Mouse (Mus musculus) stomach, postnatal 0 days (tissue): ENCODE measurements at regions not wholly inside any gene's neighbourhood (a gene's known extent, or its start where the extent isn't known, plus 50 kb on each side); places are given as distances from the start of the nearest gene placed in this dataset.
"Not testable (repeated sequence)": the region's sequence is repeated elsewhere in the genome, so short reads cannot be mapped to it uniquely, and the experiment has no call there.

ENCODE experiments used
- ATAC-seq: fragments of 200-750 bp; cut with Nextera tagmentation; 2 replicates; pipeline ENCODE4 v1.8.0; 2017; ENCODE audit not compliant: low FRiP score, low TSS enrichment
- DNase-seq: peaks from one replicate; pipeline ENCODE4 v3.0.0-alpha.2; 2016; ENCODE audit warnings: low spot score
- H3K27ac ChIP-seq: fragments of 300-500 bp; sonication (generic); replicated peaks from 2 replicates; pipeline ENCODE4 v1.5.1; 2014; ENCODE audit warnings: mild to moderate bottlenecking, control low read depth
- H3K27me3 ChIP-seq: fragments of 300-500 bp; sonication (generic); 2 replicates; pipeline ENCODE4 v1.6.1; 2014; ENCODE audit warnings: low read length; ENCODE audit not compliant: control insufficient read depth, insufficient read depth
- H3K36me3 ChIP-seq: fragments of 300-500 bp; sonication (generic); 2 replicates; pipeline ENCODE4 v1.6.1; 2014; ENCODE audit warnings: low read length, mixed read lengths; ENCODE audit not compliant: control insufficient read depth, insufficient read depth
- H3K4me1 ChIP-seq: fragments of 300-500 bp; sonication (generic); replicated peaks from 2 replicates; pipeline ENCODE4 v1.6.1; 2014; ENCODE audit warnings: antibody characterized with exemption; ENCODE audit not compliant: control insufficient read depth, insufficient read depth
- H3K4me2 ChIP-seq: fragments of 300-500 bp; sonication (generic); replicated peaks from 2 replicates; pipeline ENCODE4 v1.6.1; 2014; ENCODE audit warnings: low read depth, mild to moderate bottlenecking, control low read depth, moderate library complexity
- H3K4me3 ChIP-seq: fragments of 300-500 bp; sonication (generic); 2 replicates; pipeline ENCODE4 v1.5.1; 2014; ENCODE audit warnings: low read depth, low read length, control low read depth
- H3K9ac ChIP-seq: fragments of 300-500 bp; sonication (generic); 2 replicates; pipeline ENCODE4 v1.6.1; 2014; ENCODE audit warnings: mild to moderate bottlenecking, low read length, control low read depth, mixed read lengths
- H3K9me3 ChIP-seq: fragments of 300-500 bp; sonication (generic); 2 replicates; pipeline ENCODE4 v1.6.1; 2016; ENCODE audit warnings: low read length; ENCODE audit not compliant: control insufficient read depth
- CTCF ChIP-seq: IDR thresholded peaks from 2 replicates; pipeline ENCODE4 v1.5.1; 2016; ENCODE audit warnings: antibody characterized with exemption, low read depth, mild to moderate bottlenecking, moderate library complexity
- EP300 ChIP-seq: optimal IDR thresholded peaks from 2 replicates; pipeline ENCODE3; 2016; ENCODE audit warnings: antibody characterized with exemption
- WGBS: fragments of 180-500 bp; shearing (Covaris S2); extraction: QIAGEN DNeasy Blood & Tissue Kit; methylation state at CpG from one replicate; pipeline ENCODE4 v1.1.7; 2014; 5-methylcytosine and 5-hydroxymethylcytosine counted together

GRCm38 (mm10) chr6:109245666-109246065, 417.2 kb downstream of the Edem1 start:
- Histone ChIP-seq H3K4me1 (no peaks in the 10 kb centered on the region), H3K27ac (no peak overlapping the region), H3K27me3 (no peaks in the 10 kb centered on the region), H3K36me3 (no peaks in the 10 kb centered on the region), H3K4me3 (no peak overlapping the region), H3K4me2 (no peak overlapping the region), H3K9me3 (no peaks in the 10 kb centered on the region), H3K9ac (no peak overlapping the region)
- ATAC-seq = no peak
- DNase-seq = no peak
- no peak for TF ChIP-seq EP300
- no peak for TF ChIP-seq CTCF
- 57% methylated on average over 2 of the region's 2 CpGs for WGBS

DNA sequence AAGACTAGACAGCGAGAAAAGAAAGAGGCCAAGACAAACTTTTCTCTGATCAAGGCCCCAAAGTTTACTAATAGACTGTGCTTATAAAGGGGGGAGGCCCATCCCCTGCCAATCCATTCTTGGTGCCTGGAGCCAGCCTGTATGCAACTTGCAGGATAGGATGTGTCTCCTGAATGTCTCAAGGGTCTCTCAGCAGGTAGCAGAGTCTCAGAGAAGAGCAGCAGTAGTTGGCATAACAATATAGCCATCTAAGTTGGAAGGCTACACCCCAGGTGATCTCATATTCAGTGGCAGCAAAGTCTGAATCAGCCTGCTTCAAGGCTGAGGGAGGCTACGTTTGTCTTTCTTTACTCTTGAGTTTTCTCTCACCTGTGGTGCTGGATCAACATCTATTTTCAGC, 418.1 kb downstream of the Edem1 start:
- not testable (repeated sequence) for DNase-seq, H3K4me2 ChIP-seq, ATAC-seq, H3K9me3 ChIP-seq, H3K9ac ChIP-seq, H3K27me3 ChIP-seq, H3K27ac ChIP-seq, H3K4me3 ChIP-seq, H3K4me1 ChIP-seq, H3K36me3 ChIP-seq
- 43% methylated on average over 2 of the region's 2 CpGs for WGBS
